ENCODE assay signal across 9 mouse cellular contexts in the genomic region with DNA sequence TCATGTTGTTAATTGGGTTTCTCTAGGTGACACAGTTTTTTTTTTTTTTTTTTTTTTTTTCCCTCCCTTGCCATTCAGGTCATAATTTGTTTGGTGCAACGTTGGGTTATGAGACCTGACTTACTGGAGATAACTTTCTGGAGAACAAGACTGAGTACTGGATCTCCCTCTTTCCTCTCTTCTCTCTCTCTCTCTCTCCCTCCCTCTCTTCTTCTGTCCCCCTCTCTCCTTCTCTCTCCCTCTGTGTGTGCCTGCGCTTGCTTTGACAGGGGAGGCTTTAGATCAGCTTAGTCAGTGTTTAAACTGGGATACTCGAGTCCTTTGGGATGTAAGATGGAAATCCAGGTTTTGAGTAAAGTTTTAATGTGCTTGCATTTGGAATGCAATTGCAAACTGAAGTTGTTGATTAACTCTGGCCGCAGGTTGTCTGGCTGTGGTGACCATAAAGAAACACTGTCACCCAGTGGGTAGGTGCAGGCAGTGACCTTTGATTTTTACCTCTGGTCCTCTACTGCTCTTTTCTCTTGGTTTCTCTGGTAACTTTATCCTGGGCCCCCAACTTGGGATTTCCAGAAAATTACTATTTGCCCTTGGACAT. TPM values are rescaled to one million over a fixed set of nuclear protein-coding genes. Genes with fewer than 3 reads are reported as not detected.
DNase-seq lines count a peak whose midpoint lies in the region; ATAC-seq and TF ChIP-seq lines count a peak whose summit lies in the region.
"Had no signal": no experiment of that assay in that cellular context is flagged by ENCODE, and none has a peak within 500 bp of the region (broad histone marks: within the 10 kb centered on the region; RNA-seq: fewer than 3 reads in every experiment).

No protein-coding gene starts in this region.

- peak overlapping the region; percentile 90 for H3K4me2 ChIP-seq in forebrain, embryonic 15.5 days (replicated peaks)
- peak overlapping the region; percentile 78 for H3K4me2 ChIP-seq in neural tube, embryonic 15.5 days

- peak overlapping the region; percentile 93 for H3K4me3 ChIP-seq in layer of hippocampus, adult 2 months
- peak overlapping the region; percentile 98 for H3K4me3 ChIP-seq in forebrain, embryonic 15.5 days
- H3K4me3 ChIP-seq in neural tube, embryonic 15.5 days (replicated peaks) = peak overlapping the region; percentile 94

- H3K27me3 ChIP-seq in forebrain, embryonic 15.5 days = no peaks in the 10 kb centered on the region
- H3K27me3 ChIP-seq in neural tube, embryonic 15.5 days (replicated peaks) = no peaks in the 10 kb centered on the region
- H3K27me3 ChIP-seq: Patski had no signal

- peaks cover 33% of the 10 kb centered on the region for H3K4me1 ChIP-seq in forebrain, embryonic 15.5 days
- peaks cover 49% of the 10 kb centered on the region for H3K4me1 ChIP-seq in neural tube, embryonic 15.5 days

- no peaks in the 10 kb centered on the region for H3K9me3 ChIP-seq in forebrain, embryonic 15.5 days
- no peaks in the 10 kb centered on the region for H3K9me3 ChIP-seq in neural tube, embryonic 15.5 days (replicated peaks)

- no peak for ATAC-seq in forebrain, embryonic 15.5 days (replicated peaks)
- ATAC-seq in neural tube, embryonic 15.5 days (ENCODE audit: low FRiP score) = no peak
- ATAC-seq: Patski had no signal

- no peak for TF ChIP-seq CTCF in layer of hippocampus, adult 2 months (conservative IDR thresholded peaks at IDR 0.05)

- WGBS in forebrain, embryonic 15.5 days = 36% methylated on average over 4 of the region's 4 CpGs
- WGBS in neural tube, embryonic 15.5 days = 26% methylated on average over 4 of the region's 4 CpGs

- H3K27ac ChIP-seq in layer of hippocampus, adult 2 months = peak overlapping the region; percentile 97
- H3K27ac ChIP-seq in forebrain, embryonic 15.5 days (replicated peaks) = no peak overlapping the region
- no peak overlapping the region for H3K27ac ChIP-seq in neural tube, embryonic 15.5 days (replicated peaks)

- H3K9ac ChIP-seq in forebrain, embryonic 15.5 days (replicated peaks) = 0 out of 2 replicates have a peak overlapping the region, but pooled peaks have one; percentile 17
- H3K9ac ChIP-seq in neural tube, embryonic 15.5 days (replicated peaks) = peak overlapping the region; percentile 95; the same call in 1 of the 2 replicates

- no peaks in the 10 kb centered on the region for H3K36me3 ChIP-seq in forebrain, embryonic 15.5 days
- no peaks in the 10 kb centered on the region for H3K36me3 ChIP-seq in neural tube, embryonic 15.5 days

- no peak for DNase-seq in layer of hippocampus, adult 2 months (ENCODE audit: low spot score in 2 of 2)
- no peak for DNase-seq in layer of hippocampus, adult 9-10 months (ENCODE audit: low spot score)
- DNase-seq in kidney, postnatal 4 days = peak; percentile 24 to 41
- no peak for DNase-seq in spleen, postnatal 4 days (ENCODE audit: low spot score in 2 of 2)
- DNase-seq in layer of hippocampus, adult 9-11 months = no peak
- DNase-seq in spleen, adult 12 weeks (ENCODE audit: low spot score) = no peak

RNA-seq across cellular contexts. Expression of a gene that starts 1.7 kb away (rescaled TPM):
- 100 to 1,000 TPM; 505 to 510 TPM for total RNA-seq in layer of hippocampus, adult 2 months (2021)
- polyA plus RNA-seq in forebrain, embryonic 15.5 days (2015; fragmentation: Nextera tagmentation; extraction: Ambion mirVana) = 14.3 and 15.6 TPM in 2 replicates
- polyA plus RNA-seq in neural tube, embryonic 15.5 days (2015; fragmentation: Nextera tagmentation; extraction: Ambion mirVana) = 15.0 and 16.6 TPM in 2 replicates

RNA-seq across cellular contexts. Expression of a gene that starts 24.5 kb away (rescaled TPM):
- total RNA-seq in layer of hippocampus, adult 2 months (2021) = 10 to 100 TPM; 17.7 to 19.2 TPM
- 7.0 and 8.2 TPM in 2 replicates for polyA plus RNA-seq in forebrain, embryonic 15.5 days (2015; fragmentation: Nextera tagmentation; extraction: Ambion mirVana)
- polyA plus RNA-seq in neural tube, embryonic 15.5 days (2015; fragmentation: Nextera tagmentation; extraction: Ambion mirVana) = 16.1 and 18.1 TPM in 2 replicates

RNA-seq across cellular contexts. Expression of a gene that starts 31.6 kb away (rescaled TPM):
- total RNA-seq in layer of hippocampus, adult 2 months (2021) = not detected
- not detected in 2 replicates for polyA plus RNA-seq in forebrain, embryonic 15.5 days (2015; fragmentation: Nextera tagmentation; extraction: Ambion mirVana)
- polyA plus RNA-seq in neural tube, embryonic 15.5 days (2015; fragmentation: Nextera tagmentation; extraction: Ambion mirVana) = not detected in 2 replicates
- polyA plus RNA-seq: Patski had no signal

RNA-seq across cellular contexts. Expression of a gene that starts 39.2 kb away (rescaled TPM):
- 100 to 1,000 TPM; 178 to 188 TPM for total RNA-seq in layer of hippocampus, adult 2 months (2021)
- 750 and 789 TPM in 2 replicates for polyA plus RNA-seq in forebrain, embryonic 15.5 days (2015; fragmentation: Nextera tagmentation; extraction: Ambion mirVana)
- 756 and 815 TPM in 2 replicates for polyA plus RNA-seq in neural tube, embryonic 15.5 days (2015; fragmentation: Nextera tagmentation; extraction: Ambion mirVana)

RNA-seq across cellular contexts. Expression of a gene that starts 45.4 kb away (rescaled TPM):
- not detected for total RNA-seq in layer of hippocampus, adult 2 months (2021)
- polyA plus RNA-seq in forebrain, embryonic 15.5 days (2015; fragmentation: Nextera tagmentation; extraction: Ambion mirVana) = 0.14 TPM in 1 of 2 replicates, not detected in the other
- 0.15 and 0.41 TPM in 2 replicates for polyA plus RNA-seq in neural tube, embryonic 15.5 days (2015; fragmentation: Nextera tagmentation; extraction: Ambion mirVana)
- polyA plus RNA-seq: Patski had no signal

Comparison
In these comparisons a context has a peak if more than half of its experiments do, and no peak if none do; other contexts are left out.
1. DNase-seq: peak in kidney, postnatal 4 days (2 of 2); none in layer of hippocampus, adult 2 months (0 of 2), layer of hippocampus, adult 9-10 months (single experiment), spleen, postnatal 4 days (0 of 2), layer of hippocampus, adult 9-11 months (single experiment) and spleen, adult 12 weeks (single experiment).
2. Peak in every context shown above with its lines, with median percentiles within 50 percentile points of each other: H3K4me3 ChIP-seq.